Mouse (Mus musculus) intestine, embryonic 15.5 days (tissue): ENCODE data around the gene Btbd9. TPM values are rescaled to one million over a fixed set of nuclear protein-coding genes. Genes with fewer than 3 reads are reported as not detected.

Experiments
- ATAC-seq: fragments of 200-750 bp; cut with Nextera tagmentation; 2 replicates; pipeline ENCODE4 v1.8.0; 2017; ENCODE audit warnings: moderate TSS enrichment, moderate library complexity
- H3K27ac ChIP-seq: fragments of 300-500 bp; sonication (generic); 2 replicates; pipeline ENCODE4 v1.5.1; 2015; ENCODE audit warnings: mild to moderate bottlenecking, inconsistent platforms
- H3K27me3 ChIP-seq: fragments of 300-500 bp; sonication (generic); replicated peaks from 2 replicates; pipeline ENCODE4 v1.6.1; 2015; ENCODE audit warnings: inconsistent platforms
- H3K36me3 ChIP-seq: fragments of 300-500 bp; sonication (generic); 2 replicates; pipeline ENCODE4 v1.6.1; 2015; ENCODE audit warnings: inconsistent platforms
- H3K4me1 ChIP-seq: fragments of 300-500 bp; sonication (generic); replicated peaks from 2 replicates; pipeline ENCODE4 v1.6.1; 2015; ENCODE audit warnings: inconsistent platforms
- H3K4me2 ChIP-seq: fragments of 300-500 bp; sonication (generic); replicated peaks from 2 replicates; pipeline ENCODE4 v1.6.1; 2015; ENCODE audit warnings: mild to moderate bottlenecking, inconsistent platforms
- H3K4me3 ChIP-seq: fragments of 300-500 bp; sonication (generic); replicated peaks from 2 replicates; pipeline ENCODE4 v1.5.1; 2015; ENCODE audit warnings: inconsistent platforms
- H3K9ac ChIP-seq: fragments of 300-500 bp; sonication (generic); 2 replicates; pipeline ENCODE4 v1.6.1; 2015; ENCODE audit warnings: inconsistent platforms
- H3K9me3 ChIP-seq: fragments of 300-500 bp; sonication (generic); 2 replicates; pipeline ENCODE4 v1.6.1; 2016; ENCODE audit warnings: inconsistent platforms
- WGBS: fragments of 180-500 bp; shearing (Covaris S2); methylation state at CpG from one replicate; pipeline ENCODE4 v1.1.7; 2015; 5-methylcytosine and 5-hydroxymethylcytosine counted together
- polyA plus RNA-seq: library from polyadenylated mRNA; unstranded; fragments of >200 nt; fragmentation: Nextera tagmentation; extraction: Ambion mirVana; gene quantifications from 2 replicates; pipeline ENCODE4 v1.2.1, GENCODE M21; 2015

Btbd9 gene
- polyA plus RNA-seq, 1 experiment from 2014 or later, result 52.8 TPM

GRCm38 (mm10) chr17:30386241-30386640 lies 190.0 kb downstream of the Btbd9 start:
- H3K9ac ChIP-seq, result no peak overlapping the region
- 83% methylated on average over 9 of the region's 9 CpGs for WGBS
- no peak for ATAC-seq

GRCm38 (mm10) chr17:30383649-30384048 lies 192.6 kb downstream of the Btbd9 start:
- Histone ChIP-seq H3K27me3 (no peaks in the 10 kb centered on the region), H3K4me1 (0 out of 2 replicates have a peak, but pooled peaks cover under 1% of the 10 kb centered on the region), H3K27ac (no peak overlapping the region), H3K9me3 (no peaks in the 10 kb centered on the region), H3K36me3 (no peaks in the 10 kb centered on the region), H3K9ac (no peak overlapping the region), H3K4me2 (no peak overlapping the region), H3K4me3 (no peak overlapping the region)
- 88% methylated on average over 6 of the region's 6 CpGs for WGBS
- no peak for ATAC-seq

More at GRCm38 (mm10) chr17:30386241-30386640, 190.0 kb downstream of the Btbd9 start:
- Histone ChIP-seq H3K4me2 (no peak overlapping the region), H3K27ac (no peak overlapping the region), H3K9me3 (no peaks in the 10 kb centered on the region), H3K4me3 (no peak overlapping the region), H3K27me3 (no peaks in the 10 kb centered on the region), H3K36me3 (no peaks in the 10 kb centered on the region), H3K4me1 (no peaks in the 10 kb centered on the region)

DNA sequence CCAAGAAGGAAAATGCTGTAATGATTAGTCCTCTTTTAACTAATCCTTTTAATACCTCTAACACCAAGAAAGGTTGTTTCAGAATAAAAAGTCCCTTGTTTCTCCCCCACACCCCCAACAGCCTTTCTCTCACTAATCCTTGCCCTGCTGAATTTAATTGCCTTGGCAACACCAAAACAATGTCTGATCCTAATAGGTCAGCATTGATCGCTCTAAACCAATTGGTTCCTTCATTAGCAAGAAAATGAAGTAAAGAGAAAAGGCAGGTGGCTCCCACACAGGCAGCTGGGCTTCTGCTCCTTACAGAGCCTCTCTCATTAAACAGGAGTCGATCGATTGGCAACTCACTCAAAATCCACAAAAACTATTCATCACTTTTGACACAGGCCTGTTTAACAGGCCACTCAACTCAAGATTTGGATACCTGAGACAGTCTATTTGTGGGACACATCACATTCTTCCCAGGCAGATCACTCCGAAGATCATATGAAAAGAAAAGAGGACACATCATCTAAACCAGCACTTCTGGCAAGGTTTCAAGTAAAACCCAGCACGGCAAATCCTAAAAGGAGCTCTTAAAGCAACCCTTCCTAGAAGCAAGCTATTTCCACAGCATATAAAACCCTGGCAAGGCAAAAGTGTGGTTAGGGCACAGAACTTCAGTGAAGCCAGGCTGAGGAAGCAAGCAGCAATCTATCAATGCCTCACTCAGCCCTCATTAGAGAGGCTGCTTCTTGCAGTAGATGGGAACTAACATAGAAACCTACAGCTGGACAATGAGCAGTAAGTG lies 197.9 kb downstream of the Btbd9 start:
- no peak for ATAC-seq
- Histone ChIP-seq H3K27ac (no peak overlapping the region), H3K27me3 (no peaks in the 10 kb centered on the region), H3K4me2 (no peak overlapping the region), H3K4me3 (no peak overlapping the region), H3K9me3 (no peaks in the 10 kb centered on the region), H3K9ac (no peak overlapping the region), H3K36me3 (no peaks in the 10 kb centered on the region), H3K4me1 (0 out of 2 replicates have a peak, but pooled peaks cover 2% of the 10 kb centered on the region)
- WGBS, result 54% methylated on average over 5 of the region's 5 CpGs

DNA sequence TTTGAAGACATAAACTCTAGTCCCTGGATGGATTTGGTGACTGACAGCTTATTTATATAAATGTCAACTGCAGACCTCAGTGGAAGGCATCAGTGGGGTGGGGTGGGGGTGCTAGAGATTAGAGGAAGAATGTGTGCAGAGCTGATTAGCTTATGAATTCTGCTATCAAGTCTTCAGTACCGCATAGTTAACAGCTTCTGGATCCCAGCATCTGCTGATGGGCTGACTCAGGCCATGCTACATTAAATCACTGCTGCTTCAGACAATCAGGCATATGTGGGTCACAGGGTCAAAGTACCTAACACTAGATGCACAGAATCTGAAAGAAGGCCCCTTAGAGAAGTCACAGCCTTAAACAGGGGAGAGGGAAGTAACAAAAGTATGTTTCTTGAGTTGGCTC lies 198.5 kb downstream of the Btbd9 start:
- no peaks in the 10 kb centered on the region for H3K27me3 ChIP-seq
- ATAC-seq, result no peak
- H3K4me3 ChIP-seq, result no peak overlapping the region
- 56% methylated on average over 1 of the region's 1 CpGs for WGBS
- no peak overlapping the region for H3K27ac ChIP-seq
- H3K9me3 ChIP-seq, result no peaks in the 10 kb centered on the region
- no peaks in the 10 kb centered on the region for H3K36me3 ChIP-seq
- H3K9ac ChIP-seq, result no peak overlapping the region
- 0 out of 2 replicates have a peak, but pooled peaks cover 2% of the 10 kb centered on the region for H3K4me1 ChIP-seq
- H3K4me2 ChIP-seq, result no peak overlapping the region

- WGBS, result 94% methylated on average over 1 of the region's 1 CpGs
- no peak for ATAC-seq
- no peak overlapping the region for H3K27ac ChIP-seq
- no peak overlapping the region for H3K9ac ChIP-seq
- H3K4me1 ChIP-seq, result 0 out of 2 replicates have a peak, but pooled peaks cover 2% of the 10 kb centered on the region
- H3K4me2 ChIP-seq, result no peak overlapping the region
- no peaks in the 10 kb centered on the region for H3K27me3 ChIP-seq
- no peak overlapping the region for H3K4me3 ChIP-seq
- H3K9me3 ChIP-seq, result no peaks in the 10 kb centered on the region
- H3K36me3 ChIP-seq, result no peaks in the 10 kb centered on the region
These were observed 201.2 kb downstream of the Btbd9 start for GRCm38 (mm10) chr17:30375107-30375506.

- H3K9ac ChIP-seq, result no peak overlapping the region
- no peaks in the 10 kb centered on the region for H3K9me3 ChIP-seq
- no peak overlapping the region for H3K4me2 ChIP-seq
- no peak for ATAC-seq
- no peak overlapping the region for H3K4me3 ChIP-seq
- no peaks in the 10 kb centered on the region for H3K36me3 ChIP-seq
- H3K27ac ChIP-seq, result no peak overlapping the region
- WGBS, result 59% methylated on average over 2 of the region's 2 CpGs
- no peaks in the 10 kb centered on the region for H3K4me1 ChIP-seq
- H3K27me3 ChIP-seq, result no peaks in the 10 kb centered on the region
These were observed 207.7 kb downstream of the Btbd9 start for GRCm38 (mm10) chr17:30368559-30368958.

DNA sequence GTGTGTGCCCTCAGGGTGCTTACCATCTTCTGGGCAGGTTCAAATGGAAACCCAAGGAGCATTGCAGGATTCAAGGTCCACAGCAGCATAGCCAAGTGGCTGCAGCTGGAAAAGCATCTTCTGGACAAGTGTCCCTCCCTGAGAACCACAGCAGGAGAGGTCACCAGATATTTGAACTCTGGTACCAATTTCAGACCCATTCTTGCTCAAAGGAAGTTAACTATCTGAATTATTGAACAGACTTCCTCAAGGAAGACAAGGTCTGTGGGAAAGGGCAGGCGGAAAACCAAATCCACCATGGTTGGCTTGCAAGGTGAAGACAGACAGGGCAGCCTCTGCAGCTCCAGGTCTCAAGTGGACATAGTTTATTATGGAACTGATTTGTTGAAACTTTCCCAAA lies 211.6 kb downstream of the Btbd9 start:
- no peak overlapping the region for H3K4me3 ChIP-seq

GRCm38 (mm10) chr17:30363365-30363764 lies 212.9 kb downstream of the Btbd9 start:
- Histone ChIP-seq H3K27ac (no peak overlapping the region), H3K4me3 (no peak overlapping the region), H3K4me2 (no peak overlapping the region), H3K27me3 (no peaks in the 10 kb centered on the region), H3K9ac (no peak overlapping the region), H3K36me3 (no peaks in the 10 kb centered on the region), H3K4me1 (peaks cover 15% of the 10 kb centered on the region), H3K9me3 (no peaks in the 10 kb centered on the region)
- WGBS, result 52% methylated on average over 5 of the region's 5 CpGs
- 0 out of 2 replicates have a peak, but pooled peaks have one; percentile 41 for ATAC-seq

More for the DNA sequence above, 211.6 kb downstream of the Btbd9 start:
- H3K4me1 ChIP-seq, result peaks cover 10% of the 10 kb centered on the region
- no peak overlapping the region for H3K4me2 ChIP-seq
- no peaks in the 10 kb centered on the region for H3K9me3 ChIP-seq
- no peak for ATAC-seq
- H3K27ac ChIP-seq, result no peak overlapping the region
- H3K9ac ChIP-seq, result no peak overlapping the region
- H3K36me3 ChIP-seq, result no peaks in the 10 kb centered on the region
- 91% methylated on average over 1 of the region's 1 CpGs for WGBS
- no peaks in the 10 kb centered on the region for H3K27me3 ChIP-seq

- peaks cover 15% of the 10 kb centered on the region for H3K4me1 ChIP-seq
- no peaks in the 10 kb centered on the region for H3K36me3 ChIP-seq
- H3K9ac ChIP-seq, result no peak overlapping the region
- 20% methylated on average over 1 of the region's 1 CpGs for WGBS
- no peaks in the 10 kb centered on the region for H3K9me3 ChIP-seq
- H3K4me2 ChIP-seq, result no peak overlapping the region
- 0 out of 2 replicates have a peak overlapping the region, but pooled peaks have one; percentile 4 for H3K27ac ChIP-seq
- H3K27me3 ChIP-seq, result no peaks in the 10 kb centered on the region
- ATAC-seq, result peak; percentile 79
- H3K4me3 ChIP-seq, result no peak overlapping the region
These were observed 215.6 kb downstream of the Btbd9 start for GRCm38 (mm10) chr17:30360654-30361053.

DNA sequence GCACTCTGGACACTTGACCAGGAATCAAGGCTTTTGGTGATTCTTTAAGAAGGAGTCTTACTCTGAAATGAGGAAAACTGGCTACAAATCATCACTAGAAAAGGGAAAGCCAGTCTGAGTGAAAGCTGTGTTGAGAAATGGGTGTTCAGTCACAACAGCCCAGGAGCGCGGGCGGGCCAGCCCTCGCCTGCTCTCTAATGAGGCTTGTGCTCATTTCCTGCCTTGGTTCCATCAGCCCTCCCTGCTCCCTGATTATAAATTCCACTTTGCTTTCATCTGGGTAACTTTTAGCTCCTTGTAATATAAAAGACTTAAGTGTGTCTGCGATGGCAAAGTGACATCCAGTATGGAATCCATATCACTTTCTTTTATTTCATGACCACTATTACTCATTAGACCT lies 216.9 kb downstream of the Btbd9 start:
- 73% methylated on average over 5 of the region's 5 CpGs for WGBS
- Histone ChIP-seq H3K27me3 (no peaks in the 10 kb centered on the region), H3K27ac (no peak overlapping the region), H3K4me3 (no peak overlapping the region), H3K9me3 (no peaks in the 10 kb centered on the region), H3K36me3 (no peaks in the 10 kb centered on the region), H3K4me1 (peaks cover 15% of the 10 kb centered on the region), H3K4me2 (no peak overlapping the region), H3K9ac (no peak overlapping the region)
- no peak for ATAC-seq

DNA sequence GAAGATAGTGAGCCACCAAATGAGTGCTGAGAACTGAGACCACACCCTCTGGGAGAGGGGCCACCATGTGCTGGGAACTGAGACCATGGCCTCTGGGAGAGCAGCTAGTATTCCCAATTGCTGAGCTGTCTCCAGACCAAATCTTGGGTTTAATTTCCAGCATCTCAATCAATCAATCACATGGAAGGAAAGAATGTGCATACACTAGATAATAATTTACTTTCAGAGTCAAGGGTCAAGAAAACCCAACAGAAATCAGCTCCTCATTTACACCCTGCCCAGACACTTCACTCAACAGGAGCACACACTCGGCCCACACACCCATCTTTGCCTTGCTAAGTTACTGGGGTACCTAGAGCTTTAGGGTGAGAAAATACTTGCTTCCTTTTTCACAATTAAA lies 220.9 kb downstream of the Btbd9 start:
- H3K27me3 ChIP-seq, result no peaks in the 10 kb centered on the region
- no peak overlapping the region for H3K4me3 ChIP-seq
- H3K9ac ChIP-seq, result no peak overlapping the region
- no peaks in the 10 kb centered on the region for H3K36me3 ChIP-seq
- H3K9me3 ChIP-seq, result no peaks in the 10 kb centered on the region
- peaks cover 9% of the 10 kb centered on the region; the same call in 1 of the 2 replicates for H3K4me1 ChIP-seq
- no peak for ATAC-seq
- H3K4me2 ChIP-seq, result no peak overlapping the region
- WGBS, result 63% methylated on average over 1 of the region's 1 CpGs
- no peak overlapping the region for H3K27ac ChIP-seq

- Histone ChIP-seq H3K9me3 (no peaks in the 10 kb centered on the region), H3K4me1 (0 out of 2 replicates have a peak, but pooled peaks cover 4% of the 10 kb centered on the region), H3K4me2 (no peak overlapping the region), H3K36me3 (no peaks in the 10 kb centered on the region), H3K27ac (no peak overlapping the region), H3K9ac (no peak overlapping the region), H3K27me3 (no peaks in the 10 kb centered on the region), H3K4me3 (no peak overlapping the region)
- ATAC-seq, result no peak
- 88% methylated on average over 5 of the region's 5 CpGs for WGBS
These were observed 221.9 kb downstream of the Btbd9 start for GRCm38 (mm10) chr17:30354381-30354780.

DNA sequence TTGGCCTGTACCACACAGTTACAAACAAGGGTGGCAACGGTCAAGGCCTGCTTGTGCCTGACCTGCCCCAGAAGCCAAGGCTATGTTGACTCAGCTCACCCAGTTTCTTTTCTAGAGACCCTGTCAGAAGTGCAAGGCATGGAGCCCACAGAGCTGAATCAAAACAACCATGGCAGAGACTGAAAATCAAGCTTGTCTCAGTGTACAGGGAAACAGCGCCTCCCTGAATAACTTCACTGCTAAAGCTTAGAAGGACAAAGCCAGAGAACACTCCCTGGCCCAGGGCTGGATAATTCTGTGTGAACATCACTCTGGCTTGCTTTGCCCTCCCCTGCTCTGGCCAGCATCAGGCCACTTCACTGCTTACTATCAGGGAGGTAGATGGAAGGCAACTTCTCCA lies 228.3 kb downstream of the Btbd9 start:
- no peak for ATAC-seq
- no peak overlapping the region for H3K9ac ChIP-seq
- no peaks in the 10 kb centered on the region for H3K36me3 ChIP-seq
- no peak overlapping the region for H3K4me3 ChIP-seq
- H3K9me3 ChIP-seq, result no peaks in the 10 kb centered on the region
- no peak overlapping the region for H3K4me2 ChIP-seq
- H3K4me1 ChIP-seq, result peaks cover 11% of the 10 kb centered on the region
- H3K27me3 ChIP-seq, result no peaks in the 10 kb centered on the region
- 70% methylated on average over 2 of the region's 2 CpGs for WGBS
- no peak overlapping the region for H3K27ac ChIP-seq
